Mouse (Mus musculus) stomach, postnatal 0 days (tissue): ENCODE results near the gene Pgd. TPM values are rescaled to one million over a fixed set of nuclear protein-coding genes. Genes with fewer than 3 reads are reported as not detected.

Source experiments
- ATAC-seq: fragments of 200-750 bp; cut with Nextera tagmentation; 2 replicates; pipeline ENCODE4 v1.8.0; 2017; ENCODE audit not compliant: low FRiP score, low TSS enrichment
- DNase-seq: peaks from one replicate; pipeline ENCODE4 v3.0.0-alpha.2; 2016; ENCODE audit warnings: low spot score
- H3K27ac ChIP-seq: fragments of 300-500 bp; sonication (generic); replicated peaks from 2 replicates; pipeline ENCODE4 v1.5.1; 2014; ENCODE audit warnings: mild to moderate bottlenecking, control low read depth
- H3K27me3 ChIP-seq: fragments of 300-500 bp; sonication (generic); 2 replicates; pipeline ENCODE4 v1.6.1; 2014; ENCODE audit warnings: low read length; ENCODE audit not compliant: control insufficient read depth, insufficient read depth
- H3K36me3 ChIP-seq: fragments of 300-500 bp; sonication (generic); 2 replicates; pipeline ENCODE4 v1.6.1; 2014; ENCODE audit warnings: low read length, mixed read lengths; ENCODE audit not compliant: control insufficient read depth, insufficient read depth
- H3K4me1 ChIP-seq: fragments of 300-500 bp; sonication (generic); replicated peaks from 2 replicates; pipeline ENCODE4 v1.6.1; 2014; ENCODE audit warnings: antibody characterized with exemption; ENCODE audit not compliant: control insufficient read depth, insufficient read depth
- H3K4me2 ChIP-seq: fragments of 300-500 bp; sonication (generic); replicated peaks from 2 replicates; pipeline ENCODE4 v1.6.1; 2014; ENCODE audit warnings: low read depth, mild to moderate bottlenecking, control low read depth, moderate library complexity
- H3K4me3 ChIP-seq: fragments of 300-500 bp; sonication (generic); 2 replicates; pipeline ENCODE4 v1.5.1; 2014; ENCODE audit warnings: low read depth, low read length, control low read depth
- H3K9ac ChIP-seq: fragments of 300-500 bp; sonication (generic); 2 replicates; pipeline ENCODE4 v1.6.1; 2014; ENCODE audit warnings: mild to moderate bottlenecking, low read length, control low read depth, mixed read lengths
- H3K9me3 ChIP-seq: fragments of 300-500 bp; sonication (generic); 2 replicates; pipeline ENCODE4 v1.6.1; 2016; ENCODE audit warnings: low read length; ENCODE audit not compliant: control insufficient read depth
- CTCF ChIP-seq: IDR thresholded peaks from 2 replicates; pipeline ENCODE4 v1.5.1; 2016; ENCODE audit warnings: antibody characterized with exemption, low read depth, mild to moderate bottlenecking, moderate library complexity
- EP300 ChIP-seq: optimal IDR thresholded peaks from 2 replicates; pipeline ENCODE3; 2016; ENCODE audit warnings: antibody characterized with exemption
- WGBS: fragments of 180-500 bp; shearing (Covaris S2); extraction: QIAGEN DNeasy Blood & Tissue Kit; methylation state at CpG from one replicate; pipeline ENCODE4 v1.1.7; 2014; 5-methylcytosine and 5-hydroxymethylcytosine counted together
- polyA plus RNA-seq: library from polyadenylated mRNA; unstranded; fragments of >200 nt; fragmentation: Nextera tagmentation; extraction: Ambion mirVana; gene quantifications from 2 replicates; pipeline ENCODE4 v1.2.1, GENCODE M21; 2015

The Pgd gene
- polyA plus RNA-seq, 1 experiment from 2014 or later: 266 TPM

GRCm38 (mm10) chr4:149131789-149132565 is 34.6 kb downstream of the Pgd start:
- H3K4me1 ChIP-seq: no peaks in the 10 kb centered on the region
- 69% methylated on average over 21 of the region's 21 CpGs for WGBS
- H3K4me2 ChIP-seq: no peak overlapping the region
- ATAC-seq (peak; percentile 30; the same call in 1 of the 2 replicates), DNase-seq (no peak)
- no peaks in the 10 kb centered on the region for H3K27me3 ChIP-seq
- TF ChIP-seq CTCF (no peak), EP300 (no peak)
- H3K9ac ChIP-seq: no peak overlapping the region
- H3K9me3 ChIP-seq: no peaks in the 10 kb centered on the region
- no peak overlapping the region for H3K27ac ChIP-seq
- no peak overlapping the region for H3K4me3 ChIP-seq
- no peaks in the 10 kb centered on the region; the same call in 1 of the 2 replicates for H3K36me3 ChIP-seq

- DNase-seq (no peak), ATAC-seq (no peak)
- no peak overlapping the region for H3K9ac ChIP-seq
- H3K27me3 ChIP-seq: no peaks in the 10 kb centered on the region
- H3K4me3 ChIP-seq: no peak overlapping the region
- no peaks in the 10 kb centered on the region for H3K4me1 ChIP-seq
- TF ChIP-seq CTCF (no peak), EP300 (no peak)
- H3K36me3 ChIP-seq: no peaks in the 10 kb centered on the region; the same call in 1 of the 2 replicates
- 89% methylated on average over 23 of the region's 23 CpGs for WGBS
- H3K27ac ChIP-seq: no peak overlapping the region
- H3K4me2 ChIP-seq: no peak overlapping the region
- H3K9me3 ChIP-seq: no peaks in the 10 kb centered on the region
Measured at GRCm38 (mm10) chr4:149131021-149131752, 35.4 kb downstream of the Pgd start.

GRCm38 (mm10) chr4:149128467-149128866 is 38.1 kb downstream of the Pgd start:
- WGBS: 61% methylated on average over 18 of the region's 18 CpGs
- H3K9me3 ChIP-seq: no peaks in the 10 kb centered on the region
- H3K4me3 ChIP-seq: no peak overlapping the region
- ATAC-seq (no peak), DNase-seq (no peak)
- H3K4me1 ChIP-seq: no peaks in the 10 kb centered on the region
- no peaks in the 10 kb centered on the region for H3K27me3 ChIP-seq
- H3K27ac ChIP-seq: no peak overlapping the region
- H3K9ac ChIP-seq: no peak overlapping the region
- H3K36me3 ChIP-seq: no peaks in the 10 kb centered on the region; the same call in 1 of the 2 replicates
- H3K4me2 ChIP-seq: no peak overlapping the region
- TF ChIP-seq CTCF: no peak
- no peak for TF ChIP-seq EP300

GRCm38 (mm10) chr4:149126663-149127062 is 39.9 kb downstream of the Pgd start, which contains the start of gene Cort:
TSS of gene Cort (minus strand) at chr4:149126763.
- Histone ChIP-seq H3K9ac (no peak within 1 kb of the TSS), H3K27ac (no peak within 1 kb of the TSS)
- 81% methylated on average over 11 of the region's 11 CpGs for WGBS

GRCm38 (mm10) chr4:149126115-149126509 is 40.5 kb downstream of the Pgd start:
- Histone ChIP-seq H3K27ac (no peak overlapping the region), H3K4me3 (no peak overlapping the region), H3K4me2 (no peak overlapping the region), H3K4me1 (no peaks in the 10 kb centered on the region), H3K27me3 (no peaks in the 10 kb centered on the region), H3K9me3 (no peaks in the 10 kb centered on the region), H3K36me3 (no peaks in the 10 kb centered on the region; the same call in 1 of the 2 replicates), H3K9ac (no peak overlapping the region)
- DNase-seq (no peak), ATAC-seq (no peak)
- no peak for TF ChIP-seq EP300
- TF ChIP-seq CTCF: no peak
- WGBS: 59% methylated on average over 6 of the region's 6 CpGs

More at GRCm38 (mm10) chr4:149126663-149127062, 39.9 kb downstream of the Pgd start, which contains the start of gene Cort:
- no peak within 1 kb of the TSS for H3K4me3 ChIP-seq
- no peaks in the 10 kb centered on the region for H3K9me3 ChIP-seq
- no peaks in the 10 kb centered on the region for H3K27me3 ChIP-seq
- no peaks in the 10 kb centered on the region; the same call in 1 of the 2 replicates for H3K36me3 ChIP-seq
- no peak for DNase-seq
- ATAC-seq: no peak
- TF ChIP-seq CTCF (no peak), EP300 (no peak)
- no peaks in the 10 kb centered on the region for H3K4me1 ChIP-seq
- no peak within 1 kb of the TSS for H3K4me2 ChIP-seq
